Mouse (Mus musculus): Measurements from ENCODE around the gene Rnf145.

The Rnf145 gene

DNA sequence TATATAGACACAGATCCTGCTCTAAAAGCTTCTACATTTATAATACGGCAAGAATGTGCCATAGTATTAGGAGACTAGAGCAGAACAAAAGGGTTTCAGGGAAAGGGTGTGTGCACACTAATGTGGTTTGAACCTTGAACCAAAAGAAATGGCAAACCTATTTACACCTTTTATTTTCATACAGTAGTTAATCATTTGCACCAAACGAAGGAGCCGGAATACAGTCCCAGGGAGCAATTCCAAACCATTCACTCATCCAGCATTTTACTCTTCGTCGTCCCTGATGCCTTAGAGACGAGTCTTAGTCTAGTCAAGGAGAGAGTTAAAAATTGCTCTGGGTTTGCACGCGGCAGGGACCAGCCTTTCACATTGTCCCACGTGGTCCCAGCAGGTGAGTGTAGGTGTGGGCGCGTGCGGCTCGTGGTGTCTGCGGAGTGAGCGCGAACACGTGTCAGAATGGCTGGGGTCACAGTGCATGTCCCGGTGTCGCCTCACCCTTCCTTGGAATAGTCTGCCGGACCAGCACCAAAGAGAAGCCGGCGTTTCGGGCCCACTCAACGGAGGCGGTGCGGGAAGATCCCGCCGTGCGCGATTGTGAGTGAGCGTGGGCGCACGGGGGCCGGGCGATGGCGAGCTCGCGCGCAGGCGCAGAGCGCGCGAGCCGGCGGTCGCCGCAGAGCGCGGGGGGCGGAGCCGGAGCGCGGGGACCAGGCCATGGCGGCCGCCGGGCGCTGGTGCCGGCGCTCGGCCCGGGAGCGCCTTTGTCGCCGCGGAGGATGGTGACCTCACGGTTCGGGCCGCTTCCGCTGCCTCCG lies at the start of gene Rnf145:
Gene Rnf145 (plus strand): TSS at position 684 of the 815 bp plus-strand sequence.
- no peak for DNase-seq (ENCODE audit: extremely low spot score, low read depth, low spot score)

- DNase-seq (ENCODE audit: extremely low spot score, low read depth, low spot score) = no peak
Measured at GRCm38 (mm10) chr11:44469646-44470431, 48.9 kb upstream of the Rnf145 start.

DNA sequence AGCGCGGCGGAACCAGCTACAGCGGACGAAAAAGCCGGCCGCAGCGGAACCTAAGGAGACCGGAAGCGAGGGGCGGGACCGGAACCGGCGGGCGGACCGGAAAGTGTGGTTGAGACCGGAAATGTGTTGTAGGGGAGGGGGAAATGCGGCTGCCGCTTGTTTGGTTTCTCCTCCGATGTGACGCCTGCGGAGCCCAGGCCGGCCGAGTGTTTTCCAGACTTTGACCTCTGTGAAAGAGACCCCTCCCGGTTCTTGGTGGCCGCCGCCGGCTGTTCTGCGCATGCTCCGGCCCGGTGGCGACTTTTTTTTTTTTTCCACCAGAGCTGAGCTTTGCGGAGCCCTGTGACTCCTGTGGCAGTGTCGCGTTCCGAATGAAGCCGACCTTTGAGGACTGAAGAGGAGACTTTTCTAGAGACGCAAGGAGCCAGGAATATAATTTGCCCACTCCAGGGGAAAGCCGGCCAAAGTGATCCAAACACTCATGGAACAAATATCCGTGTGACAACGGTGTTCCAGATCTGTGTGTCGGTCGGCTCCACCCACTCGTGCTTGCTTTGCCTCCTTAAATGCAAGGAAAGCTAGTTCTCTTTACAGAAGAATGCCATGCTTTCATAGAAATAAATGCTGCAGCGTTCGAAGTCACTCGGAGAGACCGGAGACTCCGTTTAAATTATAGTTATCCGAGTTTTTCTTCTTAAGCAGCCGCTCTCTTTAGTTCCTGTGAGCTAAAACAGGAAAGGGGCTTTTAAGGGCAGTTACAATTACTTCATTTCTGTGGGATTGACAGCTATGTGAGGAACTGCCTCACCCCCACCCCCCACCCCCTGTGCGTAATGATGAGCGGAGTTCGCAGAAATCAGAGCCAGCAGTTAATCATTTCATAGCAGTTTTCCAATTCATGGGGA lies 48.1 kb upstream of the Rnf145 start, which contains the start of gene Ublcp1:
Gene Ublcp1 (minus strand): TSS at position 67 of the 905 bp plus-strand sequence.
- DNase-seq (ENCODE audit: extremely low spot score, low read depth, low spot score) = peak; percentile 58

DNA sequence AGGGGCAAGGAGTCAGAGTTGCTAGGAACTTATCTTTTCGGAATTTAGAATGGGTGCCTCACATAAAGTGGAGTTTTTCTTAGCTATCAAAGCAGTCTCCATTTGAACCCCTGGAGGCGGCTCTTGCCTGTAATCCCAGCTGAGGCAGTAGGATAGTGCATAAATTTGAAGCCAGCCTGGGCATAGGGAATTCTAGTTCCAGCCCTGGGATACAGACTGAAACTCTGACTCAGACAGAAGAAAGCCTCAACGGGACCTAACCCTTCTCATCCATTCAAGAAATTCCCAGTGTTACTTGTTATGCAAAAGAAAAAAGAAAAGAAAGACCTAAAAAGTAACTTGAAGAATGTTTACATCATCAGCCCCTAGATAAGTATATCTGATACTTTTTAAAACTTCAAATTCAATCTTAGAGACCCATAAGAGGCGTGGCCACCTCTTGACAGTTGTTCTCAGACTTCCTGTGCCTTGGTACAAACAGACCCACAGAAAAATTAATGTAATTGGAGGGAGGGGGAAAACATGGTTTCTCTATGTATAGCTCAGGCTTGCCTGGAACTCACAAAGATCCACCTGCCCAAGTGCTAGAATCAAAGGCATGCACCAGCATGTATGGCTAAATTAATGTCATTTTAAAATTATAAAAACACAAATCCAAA lies 47.3 kb upstream of the Rnf145 start:
- DNase-seq (ENCODE audit: extremely low spot score, low read depth, low spot score) = no peak

- no peak for DNase-seq (ENCODE audit: extremely low spot score, low read depth, low spot score)
Measured at GRCm38 (mm10) chr11:44475467-44475866, 43.3 kb upstream of the Rnf145 start.

- no peak for DNase-seq (ENCODE audit: extremely low spot score, low read depth, low spot score)
Measured at GRCm38 (mm10) chr11:44476445-44476844, 42.3 kb upstream of the Rnf145 start.

DNA sequence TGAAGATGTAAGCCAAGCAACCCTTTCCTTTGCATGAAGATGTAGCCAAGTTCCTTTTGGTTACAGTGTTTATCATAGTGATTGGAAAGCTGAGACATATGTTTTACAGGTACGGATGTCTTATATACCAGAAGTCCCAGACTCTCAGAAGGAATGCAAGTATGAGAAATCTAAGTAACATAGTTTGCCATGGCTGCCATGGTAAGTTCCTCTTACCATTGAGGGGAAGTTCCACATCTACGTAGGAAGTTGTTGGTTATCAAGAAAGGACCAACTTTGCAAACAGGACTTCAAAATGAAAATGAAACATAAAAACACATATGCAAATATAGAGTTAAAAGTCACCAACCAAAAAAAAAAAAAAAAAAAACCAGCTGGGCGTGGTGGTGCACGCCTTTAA lies 40.4 kb upstream of the Rnf145 start:
- no peak for DNase-seq (ENCODE audit: extremely low spot score, low read depth, low spot score)

DNA sequence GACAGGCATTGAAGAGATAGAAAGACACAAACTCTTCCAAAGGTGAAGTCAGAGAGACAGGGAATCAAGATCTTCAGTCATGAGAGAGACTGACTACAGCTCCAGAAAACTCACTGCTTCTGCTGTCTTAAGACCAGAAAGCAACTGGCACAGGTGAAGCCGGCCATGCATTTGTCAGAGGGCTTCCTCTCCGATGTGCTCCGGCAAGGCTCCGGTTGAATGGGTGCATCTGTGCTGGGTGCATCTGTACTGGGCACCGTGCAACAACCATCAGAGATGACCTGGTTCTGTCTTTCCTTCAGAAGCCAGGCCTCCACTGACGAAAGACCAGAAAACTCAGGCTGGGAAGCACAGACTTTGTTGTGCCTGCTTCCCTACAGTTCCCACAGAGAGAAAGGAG lies 38.5 kb upstream of the Rnf145 start:
- no peak for DNase-seq (ENCODE audit: extremely low spot score, low read depth, low spot score)

DNA sequence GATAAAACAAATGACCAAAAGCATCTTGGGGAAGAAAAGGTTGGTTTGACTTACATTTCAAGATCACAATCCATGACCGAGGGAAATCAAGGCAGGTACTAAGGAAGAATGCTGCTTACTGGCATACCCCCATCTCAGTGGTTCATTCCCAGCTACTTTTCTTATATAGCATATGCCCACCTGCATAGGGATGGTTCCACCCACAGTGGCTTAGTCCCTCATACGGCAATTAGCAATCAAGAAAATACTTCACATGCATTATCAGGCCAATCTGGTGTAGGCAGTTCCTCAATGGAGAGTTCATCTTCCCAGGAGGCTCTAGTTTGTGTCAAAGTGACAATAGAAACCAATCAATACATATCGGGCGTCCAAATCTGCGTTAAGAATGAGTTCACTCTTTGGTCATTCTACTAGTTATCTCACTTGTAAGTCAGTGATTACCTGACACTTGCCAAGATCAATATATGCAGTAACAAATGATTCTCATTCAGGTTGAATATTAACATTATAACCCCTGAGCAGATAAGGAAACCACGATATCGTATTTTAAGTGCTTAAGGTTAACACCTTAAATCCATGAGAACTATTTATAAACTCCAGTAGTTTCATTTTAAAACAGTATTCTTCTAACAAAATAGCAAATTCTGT lies 33.6 kb upstream of the Rnf145 start:
- DNase-seq (ENCODE audit: extremely low spot score, low read depth, low spot score) = no peak

DNA sequence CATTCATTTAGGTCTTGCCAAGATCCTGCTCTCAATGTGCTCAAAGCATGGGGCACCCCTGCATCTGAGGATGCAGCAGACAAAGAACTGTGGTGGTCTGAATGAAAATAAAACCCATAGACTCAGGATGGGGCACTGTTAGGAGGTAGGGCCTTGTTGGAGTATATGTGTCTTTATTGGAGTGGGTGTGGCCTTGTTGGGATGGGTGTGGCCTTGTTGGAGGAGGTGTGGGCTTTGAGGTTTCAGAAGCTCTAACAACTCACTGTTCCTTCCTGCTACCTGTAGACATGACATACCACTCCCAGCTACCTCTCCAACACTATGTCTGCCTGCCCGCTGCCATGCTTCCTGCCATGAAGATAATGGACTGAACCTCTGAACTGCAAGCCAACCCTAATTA lies 29.6 kb upstream of the Rnf145 start:
- no peak for DNase-seq (ENCODE audit: extremely low spot score, low read depth, low spot score)

GRCm38 (mm10) chr11:44494643-44495323 lies 24.0 kb upstream of the Rnf145 start:
- DNase-seq (ENCODE audit: extremely low spot score, low read depth, low spot score) = no peak

DNA sequence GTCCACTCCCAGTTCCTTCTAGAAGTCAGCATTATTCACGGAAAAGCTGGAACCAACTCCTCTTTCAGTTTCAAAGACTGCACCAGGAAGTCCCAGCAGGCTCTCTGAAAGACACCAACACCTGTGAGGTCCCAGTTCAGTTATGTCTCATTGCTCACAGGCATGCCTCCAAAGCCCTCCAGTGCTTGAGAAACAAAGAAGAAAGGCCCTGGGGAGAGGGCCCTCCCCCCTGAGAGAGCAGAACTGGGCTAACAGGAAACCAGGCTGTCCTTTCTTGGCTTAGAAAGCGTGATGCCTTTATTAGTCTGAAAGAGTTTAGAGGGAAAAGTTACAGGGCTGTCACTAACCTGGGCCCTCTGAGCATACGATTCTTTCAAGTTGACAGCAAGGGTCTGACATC lies 22.5 kb upstream of the Rnf145 start:
- no peak for DNase-seq (ENCODE audit: extremely low spot score, low read depth, low spot score)

DNA sequence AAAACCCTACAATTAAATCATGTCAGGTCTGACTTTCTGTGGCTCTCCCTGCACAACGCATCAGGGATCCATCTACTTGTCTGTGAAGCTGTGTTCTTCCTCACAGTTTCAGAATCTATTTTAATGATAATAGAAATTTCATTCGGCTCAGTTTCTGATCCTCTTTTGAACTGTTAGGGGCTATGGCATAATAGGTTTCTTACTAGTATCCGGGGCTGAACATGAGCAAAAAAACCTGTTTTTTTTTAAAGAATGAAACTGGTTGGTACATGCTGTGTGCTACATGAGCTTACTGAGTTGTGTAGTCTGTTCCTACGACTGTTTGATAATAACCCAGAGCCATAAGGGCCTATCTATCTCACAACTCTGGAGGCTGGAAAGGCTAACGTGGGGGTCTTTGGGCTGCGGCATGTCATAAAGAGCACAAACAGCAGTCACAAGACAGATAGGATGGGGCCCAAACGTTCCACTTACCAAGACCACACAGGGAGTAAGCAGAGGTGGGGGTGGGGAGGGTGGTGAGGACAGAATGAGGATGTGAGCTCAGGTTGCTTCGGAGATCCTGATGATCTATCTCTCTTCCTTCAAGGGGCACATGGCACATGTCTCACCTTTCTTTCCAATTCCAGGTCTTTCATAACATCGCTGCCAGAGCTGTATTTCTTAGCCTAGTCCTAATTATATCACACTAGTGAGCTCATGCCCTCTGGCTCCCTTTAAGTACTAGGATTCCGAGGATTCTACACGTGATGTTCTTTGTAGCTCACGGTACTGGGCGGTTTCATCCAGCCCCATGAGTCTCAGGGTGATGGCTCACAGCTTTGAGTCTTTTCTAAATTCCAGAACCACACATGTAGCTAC lies 20.1 kb upstream of the Rnf145 start:
- DNase-seq (ENCODE audit: extremely low spot score, low read depth, low spot score) = no peak

DNA sequence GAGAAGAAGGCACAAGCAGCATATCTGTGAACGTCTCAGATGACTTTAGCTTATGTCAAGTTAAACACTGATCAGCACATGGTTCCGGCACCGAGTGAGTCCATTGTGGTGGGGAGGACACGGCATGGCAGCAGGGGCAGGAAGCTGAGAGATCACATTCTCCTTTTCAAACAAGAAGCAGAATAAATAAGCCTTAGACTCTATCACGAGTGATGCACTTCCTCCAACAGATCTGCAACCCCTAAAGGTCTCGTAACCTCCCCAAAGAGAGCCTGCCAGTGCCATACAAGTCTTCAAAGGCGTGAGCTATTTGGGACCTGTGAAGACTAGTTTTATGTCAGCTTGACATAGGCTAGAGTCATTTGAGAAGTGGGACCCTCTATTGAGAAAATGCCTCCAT lies 17.8 kb upstream of the Rnf145 start:
- no peak for DNase-seq (ENCODE audit: extremely low spot score, low read depth, low spot score)

GRCm38 (mm10) chr11:44501477-44501876 lies 17.3 kb upstream of the Rnf145 start:
- DNase-seq (ENCODE audit: extremely low spot score, low read depth, low spot score) = no peak

DNA sequence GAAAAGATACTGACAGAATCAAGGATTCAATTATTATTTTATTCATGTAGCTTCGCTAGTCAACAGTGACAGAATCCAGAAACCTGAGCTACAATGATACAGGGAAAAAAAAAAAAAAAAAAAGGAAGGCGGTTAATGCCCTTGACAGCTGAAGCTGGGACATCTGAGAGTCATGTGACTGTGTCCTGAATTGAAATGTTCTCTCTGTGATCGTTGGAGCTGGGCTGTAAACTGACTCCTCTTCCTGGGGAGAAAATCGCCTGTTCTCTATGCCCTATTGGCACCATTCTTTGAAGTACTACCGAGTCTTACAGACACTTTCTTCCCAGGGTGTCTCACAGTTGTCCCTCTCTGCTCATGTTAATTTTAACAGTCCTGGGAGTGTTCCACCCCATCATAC lies 15.8 kb upstream of the Rnf145 start:
- no peak for DNase-seq (ENCODE audit: extremely low spot score, low read depth, low spot score)

- DNase-seq (ENCODE audit: extremely low spot score, low read depth, low spot score) = no peak
Measured at GRCm38 (mm10) chr11:44504146-44504545, 14.6 kb upstream of the Rnf145 start.

GRCm38 (mm10) chr11:44504761-44505160 lies 14.0 kb upstream of the Rnf145 start:
- DNase-seq (ENCODE audit: extremely low spot score, low read depth, low spot score) = no peak

DNA sequence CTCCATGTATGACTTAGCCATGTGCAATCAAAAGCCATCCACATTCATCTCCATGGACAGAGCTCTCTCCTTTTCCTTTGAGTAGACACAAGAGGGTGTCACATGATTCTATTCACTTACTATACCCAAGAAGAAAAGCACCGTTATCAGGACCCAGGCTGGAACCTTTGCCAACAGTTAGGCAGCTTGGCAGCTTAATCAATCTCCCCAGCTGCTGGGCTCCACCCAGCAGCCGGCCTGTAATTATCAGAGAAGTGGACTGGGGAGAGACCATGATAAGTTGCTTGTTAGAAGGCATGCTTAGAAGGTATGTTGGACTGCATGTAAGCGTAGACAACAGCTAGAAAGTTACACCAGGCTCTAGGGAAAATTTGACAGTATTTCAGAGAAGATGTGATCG lies 9.9 kb upstream of the Rnf145 start:
- no peak for DNase-seq (ENCODE audit: extremely low spot score, low read depth, low spot score)
